Mouse (Mus musculus) erythroblast, embryonic 14.5 days (primary cell): ENCODE results near the gene Arhgef16. TPM values are rescaled to one million over a fixed set of nuclear protein-coding genes. Genes with fewer than 3 reads are reported as not detected.

Experiments
- H3K27me3 ChIP-seq: 2 replicates; pipeline ENCODE4 v1.6.1; 2012; ENCODE audit warnings: inconsistent platforms; ENCODE audit not compliant: control insufficient read depth
- H3K36me3 ChIP-seq: 2 replicates; pipeline ENCODE4 v1.6.1; 2012; ENCODE audit warnings: mild to moderate bottlenecking, inconsistent platforms; ENCODE audit not compliant: control insufficient read depth
- H3K4me1 ChIP-seq: 2 replicates; pipeline ENCODE4 v1.6.1; 2012; ENCODE audit warnings: inconsistent platforms; ENCODE audit not compliant: control insufficient read depth
- H3K4me3 ChIP-seq: replicated peaks from 2 replicates; pipeline ENCODE3; 2012; ENCODE audit warnings: moderate library complexity, mild to moderate bottlenecking, inconsistent platforms
- H3K9me3 ChIP-seq: 2 replicates; pipeline ENCODE4 v1.6.1; 2012; ENCODE audit warnings: low read length, inconsistent platforms, mixed read lengths; ENCODE audit not compliant: control insufficient read depth
- GATA1 ChIP-seq: IDR thresholded peaks from 2 replicates; pipeline ENCODE4 v1.6.1; 2012; ENCODE audit warnings: low read length, inconsistent platforms, mixed read lengths
- TAL1 ChIP-seq: IDR thresholded peaks from 3 replicates; pipeline ENCODE4 v1.6.1; 2012; ENCODE audit warnings: low read length, inconsistent platforms, mixed read lengths
- polyA plus RNA-seq: library from polyadenylated mRNA; stranded (reverse); fragments of >175 nt; gene quantifications from 2 replicates; pipeline ENCODE4 v1.2.3, GENCODE M21; 2012

The Arhgef16 gene
- polyA plus RNA-seq, 1 experiment, result 0.02 TPM

- peaks cover 27% of the 10 kb centered on the region for H3K27me3 ChIP-seq
- no peak overlapping the region for H3K4me3 ChIP-seq
Measured at GRCm38 (mm10) chr4:154297761-154298160, 3.7 kb downstream of the Arhgef16 start.

GRCm38 (mm10) chr4:154294262-154294731, 7.2 kb downstream of the Arhgef16 start:
- H3K36me3 ChIP-seq, result no peaks in the 10 kb centered on the region; the same call in 1 of the 2 replicates
- TF ChIP-seq GATA1, result no peak
- no peak for TF ChIP-seq TAL1
- H3K9me3 ChIP-seq, result no peaks in the 10 kb centered on the region
- no peak overlapping the region for H3K4me3 ChIP-seq
- H3K27me3 ChIP-seq, result peaks cover 7% of the 10 kb centered on the region
- no peaks in the 10 kb centered on the region for H3K4me1 ChIP-seq

More at GRCm38 (mm10) chr4:154297761-154298160, 3.7 kb downstream of the Arhgef16 start:
- no peaks in the 10 kb centered on the region for H3K4me1 ChIP-seq
- TF ChIP-seq TAL1, result no peak
- no peak for TF ChIP-seq GATA1
- H3K9me3 ChIP-seq, result no peaks in the 10 kb centered on the region
- H3K36me3 ChIP-seq, result no peaks in the 10 kb centered on the region

GRCm38 (mm10) chr4:154293735-154294201, 7.7 kb downstream of the Arhgef16 start:
- peaks cover 2% of the 10 kb centered on the region for H3K27me3 ChIP-seq
- H3K9me3 ChIP-seq, result no peaks in the 10 kb centered on the region
- no peaks in the 10 kb centered on the region; the same call in 1 of the 2 replicates for H3K36me3 ChIP-seq
- TF ChIP-seq TAL1 (no peak), GATA1 (no peak)
- no peaks in the 10 kb centered on the region for H3K4me1 ChIP-seq
- H3K4me3 ChIP-seq, result no peak overlapping the region

GRCm38 (mm10) chr4:154283671-154284070, 17.8 kb downstream of the Arhgef16 start:
- H3K4me1 ChIP-seq, result no peaks in the 10 kb centered on the region
- no peaks in the 10 kb centered on the region for H3K27me3 ChIP-seq
- no peak for TF ChIP-seq GATA1
- TF ChIP-seq TAL1, result no peak
- no peaks in the 10 kb centered on the region; the same call in 1 of the 2 replicates for H3K36me3 ChIP-seq
- H3K4me3 ChIP-seq, result no peak overlapping the region
- H3K9me3 ChIP-seq, result no peaks in the 10 kb centered on the region

GRCm38 (mm10) chr4:154279481-154279880, 22.0 kb downstream of the Arhgef16 start:
- H3K9me3 ChIP-seq, result no peaks in the 10 kb centered on the region

GRCm38 (mm10) chr4:154273000-154273399, 28.5 kb downstream of the Arhgef16 start:
- Histone ChIP-seq H3K36me3 (no peaks in the 10 kb centered on the region), H3K27me3 (no peaks in the 10 kb centered on the region), H3K9me3 (no peaks in the 10 kb centered on the region), H3K4me3 (no peak overlapping the region), H3K4me1 (no peaks in the 10 kb centered on the region)
- no peak for TF ChIP-seq TAL1
- TF ChIP-seq GATA1, result no peak

More at GRCm38 (mm10) chr4:154279481-154279880, 22.0 kb downstream of the Arhgef16 start:
- no peaks in the 10 kb centered on the region for H3K4me1 ChIP-seq
- H3K36me3 ChIP-seq, result no peaks in the 10 kb centered on the region; the same call in 1 of the 2 replicates
- H3K4me3 ChIP-seq, result no peak overlapping the region
- H3K27me3 ChIP-seq, result no peaks in the 10 kb centered on the region
- TF ChIP-seq TAL1, result no peak
- TF ChIP-seq GATA1, result no peak

GRCm38 (mm10) chr4:154269520-154269919, 32.0 kb downstream of the Arhgef16 start:
- TF ChIP-seq TAL1 (no peak), GATA1 (no peak)

GRCm38 (mm10) chr4:154267511-154267910, 34.0 kb downstream of the Arhgef16 start:
- Histone ChIP-seq H3K27me3 (no peaks in the 10 kb centered on the region), H3K4me1 (no peaks in the 10 kb centered on the region), H3K36me3 (no peaks in the 10 kb centered on the region), H3K4me3 (no peak overlapping the region), H3K9me3 (peaks cover 6% of the 10 kb centered on the region)
- no peak for TF ChIP-seq GATA1
- no peak for TF ChIP-seq TAL1

More at GRCm38 (mm10) chr4:154269520-154269919, 32.0 kb downstream of the Arhgef16 start:
- no peaks in the 10 kb centered on the region; the same call in 1 of the 2 replicates for H3K9me3 ChIP-seq
- no peaks in the 10 kb centered on the region for H3K4me1 ChIP-seq
- H3K27me3 ChIP-seq, result no peaks in the 10 kb centered on the region
- H3K36me3 ChIP-seq, result no peaks in the 10 kb centered on the region
- no peak overlapping the region for H3K4me3 ChIP-seq

- H3K9me3 ChIP-seq, result peaks cover 18% of the 10 kb centered on the region
- H3K27me3 ChIP-seq, result no peaks in the 10 kb centered on the region
- TF ChIP-seq GATA1 (no peak), TAL1 (no peak)
Measured at GRCm38 (mm10) chr4:154262071-154262470, 39.4 kb downstream of the Arhgef16 start.

GRCm38 (mm10) chr4:154260755-154261154, 40.7 kb downstream of the Arhgef16 start:
- Histone ChIP-seq H3K4me1 (no peaks in the 10 kb centered on the region), H3K4me3 (no peak overlapping the region), H3K36me3 (no peaks in the 10 kb centered on the region), H3K9me3 (peaks cover 18% of the 10 kb centered on the region), H3K27me3 (no peaks in the 10 kb centered on the region)
- TF ChIP-seq TAL1 (no peak), GATA1 (no peak)

More at GRCm38 (mm10) chr4:154262071-154262470, 39.4 kb downstream of the Arhgef16 start:
- no peak overlapping the region for H3K4me3 ChIP-seq
- no peaks in the 10 kb centered on the region for H3K36me3 ChIP-seq
- H3K4me1 ChIP-seq, result no peaks in the 10 kb centered on the region
